Mouse (Mus musculus) CD4-positive naive resting alpha-beta T cell, adult 76 days (primary cell): ENCODE data around the gene Calu. TPM values are rescaled to one million over a fixed set of nuclear protein-coding genes. Genes with fewer than 3 reads are reported as not detected.

Experiments
- total RNA-seq: library from RNA; stranded (reverse); gene quantifications from one replicate; pipeline ENCODE4 v1.2.4, GENCODE M21; 2023

The Calu gene
- 51.8 TPM for total RNA-seq

DNA sequence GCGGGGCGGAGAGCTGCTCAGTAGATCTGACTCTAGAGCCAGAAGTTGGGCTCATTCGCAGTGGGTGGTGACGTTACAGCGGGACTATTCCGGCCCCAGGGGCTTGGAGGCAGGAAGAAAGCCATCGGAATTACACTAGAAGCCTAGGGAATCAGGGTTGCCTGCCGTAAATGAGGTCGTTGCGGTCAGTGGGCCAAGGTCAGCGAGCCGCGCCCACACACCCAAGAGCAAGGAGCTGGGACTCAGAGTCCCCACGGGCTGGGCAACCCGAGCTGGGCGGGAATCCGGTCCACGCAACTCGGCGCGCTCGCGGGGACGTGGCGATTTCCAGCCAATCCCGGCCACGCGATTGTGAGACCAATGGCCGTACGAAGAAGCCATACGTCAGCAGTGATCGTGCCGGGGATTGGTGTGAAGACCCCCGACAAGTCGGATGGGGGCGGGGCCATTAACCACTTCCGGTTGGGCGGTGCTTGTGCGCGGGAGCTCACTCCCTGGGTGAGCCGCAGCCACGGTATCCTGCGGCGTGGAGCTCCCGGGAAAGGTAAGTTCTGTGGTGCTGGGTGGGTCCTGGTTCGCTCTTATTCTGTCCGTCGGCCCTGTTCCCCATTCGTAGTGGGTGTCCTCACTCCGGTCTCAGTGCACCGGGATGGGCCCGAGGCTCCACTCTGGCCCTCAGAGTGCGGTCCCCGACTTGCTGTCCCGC, at the start of gene Calu:
TSS of gene Calu (plus strand) at position 405 of the 706 bp plus-strand sequence.

DNA sequence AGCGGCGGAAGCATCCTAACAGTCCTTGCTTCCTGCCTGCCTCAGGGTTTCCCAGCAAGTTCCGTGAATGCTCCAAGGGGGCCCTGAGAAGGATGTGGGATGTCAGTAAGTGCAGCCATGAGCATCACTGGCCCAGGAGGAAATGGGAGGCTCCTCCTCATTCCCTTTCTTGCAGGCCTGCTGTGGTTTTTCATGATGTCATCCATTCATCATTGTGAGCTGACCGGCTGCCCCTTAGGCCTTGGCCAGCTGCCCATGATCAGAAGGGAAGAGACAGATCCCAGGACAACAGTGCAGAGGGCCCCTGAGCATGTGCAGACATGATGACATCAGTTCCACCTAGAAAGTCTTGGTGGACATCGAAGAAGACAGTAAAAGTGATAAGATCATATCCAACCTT, 29.0 kb upstream of the Calu start, which contains the start of gene Fam71f1:
TSS of gene Fam71f1 (plus strand) at position 262 of the 400 bp plus-strand sequence.

GRCm38 (mm10) chr6:29388052-29388518, 40.2 kb downstream of the Calu start, which contains the start of gene Opn1sw:
Gene Opn1sw (minus strand): TSS chr6:29388468.

DNA sequence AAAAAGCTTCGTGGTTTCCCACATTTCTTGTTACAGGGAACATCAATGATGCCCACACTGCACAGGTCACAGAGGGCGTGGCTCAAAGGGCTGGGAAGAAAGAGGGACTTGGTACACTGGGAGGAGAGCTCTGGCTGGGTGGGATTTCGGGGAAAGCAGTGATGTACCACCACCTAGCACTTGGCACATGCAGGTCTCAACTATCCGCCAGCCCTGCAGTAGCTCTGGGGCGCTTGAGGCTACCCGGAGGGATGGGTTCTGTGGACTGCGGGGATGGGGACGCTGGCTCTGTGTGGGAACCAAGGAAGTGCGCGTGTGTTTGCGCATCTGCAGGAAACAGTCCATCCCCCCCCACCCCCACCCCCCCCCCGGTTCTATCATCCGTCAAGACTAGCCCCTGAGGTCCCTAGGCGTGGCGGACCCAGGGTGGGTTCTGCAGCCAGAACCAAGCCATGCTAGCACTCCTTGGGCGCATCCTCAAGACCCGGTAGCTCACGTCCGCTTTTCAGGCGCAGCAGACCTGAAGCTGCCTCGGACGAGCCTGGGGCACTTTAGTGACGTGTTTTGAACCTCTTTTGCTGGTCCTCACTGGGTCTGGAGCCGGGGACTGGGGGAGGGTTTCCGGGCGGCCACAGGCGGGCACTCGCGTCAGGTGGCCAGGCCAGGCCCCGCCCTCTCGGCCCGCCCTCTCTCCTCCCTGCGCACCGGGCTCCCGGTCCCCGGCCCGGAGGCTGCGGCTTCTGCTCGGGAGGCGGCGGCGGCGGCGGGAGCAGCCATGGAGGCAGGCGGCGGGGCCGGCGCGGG, 48.2 kb downstream of the Calu start, which contains the start of gene Ccdc136:
TSS of gene Ccdc136 (plus strand) at position 400 of the 804 bp plus-strand sequence.

Other genes starting within 250 kb of the Calu start
- gene Rbm28, start 183.1 kb upstream of the Calu start, total RNA-seq, result 81.0 TPM
- gene Prrt4, start 168.5 kb upstream of the Calu start, total RNA-seq, result not detected
- 123 TPM for gene Impdh1, start 131.7 kb upstream of the Calu start, total RNA-seq
- 15.4 TPM for gene Hilpda, start 75.6 kb upstream of the Calu start, total RNA-seq
- 1.2 TPM for gene Fam71f2, start 68.5 kb upstream of the Calu start, total RNA-seq
- not detected for gene Fam71f1, start 28.9 kb upstream of the Calu start, total RNA-seq
- not detected for gene Opn1sw, start 40.4 kb downstream of the Calu start, total RNA-seq
- not detected for gene Ccdc136, start 48.2 kb downstream of the Calu start, total RNA-seq
- not detected for gene Flnc, start 85.2 kb downstream of the Calu start, total RNA-seq
- 150 TPM for gene Atp6v1f, start 119.6 kb downstream of the Calu start, total RNA-seq
- 7.6 TPM for gene Atp6v1fnb, start 123.4 kb downstream of the Calu start, total RNA-seq
- gene Kcp, start 159.9 kb downstream of the Calu start, total RNA-seq, result not detected
- 25.5 TPM for gene Irf5, start 178.6 kb downstream of the Calu start, total RNA-seq